Mouse (Mus musculus) erythroblast, embryonic 14.5 days (primary cell): ENCODE measurements around the gene Phkg1. TPM values are rescaled to one million over a fixed set of nuclear protein-coding genes. Genes with fewer than 3 reads are reported as not detected.
A peak's percentile ranks its signal among the peaks of the same experiment; 100 is the strongest.
"Not testable (repeated sequence)": the region's sequence is repeated elsewhere in the genome, so short reads cannot be mapped to it uniquely, and the experiment has no call there.

Experiments used
- H3K27me3 ChIP-seq: 2 replicates; pipeline ENCODE4 v1.6.1; 2012; ENCODE audit warnings: inconsistent platforms; ENCODE audit not compliant: control insufficient read depth
- H3K36me3 ChIP-seq: 2 replicates; pipeline ENCODE4 v1.6.1; 2012; ENCODE audit warnings: mild to moderate bottlenecking, inconsistent platforms; ENCODE audit not compliant: control insufficient read depth
- H3K4me1 ChIP-seq: 2 replicates; pipeline ENCODE4 v1.6.1; 2012; ENCODE audit warnings: inconsistent platforms; ENCODE audit not compliant: control insufficient read depth
- H3K4me3 ChIP-seq: replicated peaks from 2 replicates; pipeline ENCODE3; 2012; ENCODE audit warnings: moderate library complexity, mild to moderate bottlenecking, inconsistent platforms
- H3K9me3 ChIP-seq: 2 replicates; pipeline ENCODE4 v1.6.1; 2012; ENCODE audit warnings: low read length, inconsistent platforms, mixed read lengths; ENCODE audit not compliant: control insufficient read depth
- GATA1 ChIP-seq: IDR thresholded peaks from 2 replicates; pipeline ENCODE4 v1.6.1; 2012; ENCODE audit warnings: low read length, inconsistent platforms, mixed read lengths
- TAL1 ChIP-seq: IDR thresholded peaks from 3 replicates; pipeline ENCODE4 v1.6.1; 2012; ENCODE audit warnings: low read length, inconsistent platforms, mixed read lengths
- polyA plus RNA-seq: library from polyadenylated mRNA; stranded (reverse); fragments of >175 nt; gene quantifications from 2 replicates; pipeline ENCODE4 v1.2.3, GENCODE M21; 2012

Gene Phkg1
- polyA plus RNA-seq, 1 experiment, result not detected

- peak overlapping the region; percentile 81 for H3K4me3 ChIP-seq
These were observed 10.8 kb upstream of the Phkg1 start for GRCm38 (mm10) chr5:129909147-129909546.

GRCm38 (mm10) chr5:129908242-129908965, 10.1 kb upstream of the Phkg1 start, which contains the start of gene Nupr1l:
TSS of gene Nupr1l (plus strand) at chr5:129908540.
- H3K27me3 ChIP-seq, result peaks cover 17% of the 10 kb centered on the region
- TF ChIP-seq GATA1 (no peak), TAL1 (no peak)
- no peaks in the 10 kb centered on the region for H3K36me3 ChIP-seq
- H3K9me3 ChIP-seq, result no peaks in the 10 kb centered on the region
- H3K4me3 ChIP-seq, result peak within 1 kb of the TSS; percentile 81
- peaks cover 23% of the 10 kb centered on the region for H3K4me1 ChIP-seq

More at GRCm38 (mm10) chr5:129909147-129909546, 10.8 kb upstream of the Phkg1 start:
- Histone ChIP-seq H3K4me1 (peaks cover 26% of the 10 kb centered on the region), H3K36me3 (no peaks in the 10 kb centered on the region), H3K9me3 (no peaks in the 10 kb centered on the region), H3K27me3 (peaks cover 17% of the 10 kb centered on the region)
- no peak for TF ChIP-seq TAL1
- no peak for TF ChIP-seq GATA1

- peaks cover 22% of the 10 kb centered on the region for H3K4me1 ChIP-seq
- H3K9me3 ChIP-seq, result no peaks in the 10 kb centered on the region
- H3K4me3 ChIP-seq, result peak overlapping the region; percentile 81
- TF ChIP-seq GATA1 (no peak), TAL1 (no peak)
- no peaks in the 10 kb centered on the region for H3K36me3 ChIP-seq
- peaks cover 17% of the 10 kb centered on the region for H3K27me3 ChIP-seq
These were observed 9.4 kb upstream of the Phkg1 start for GRCm38 (mm10) chr5:129907775-129908174.

GRCm38 (mm10) chr5:129895198-129896088, 2.9 kb downstream of the Phkg1 start, which contains the start of gene Zbed5:
TSS of gene Zbed5 (plus strand) at chr5:129895723.
- Histone ChIP-seq H3K27me3 (0 out of 2 replicates have a peak, but pooled peaks cover 3% of the 10 kb centered on the region), H3K4me1 (peaks cover 22% of the 10 kb centered on the region), H3K9me3 (peaks cover 2% of the 10 kb centered on the region), H3K4me3 (peak within 1 kb of the TSS; percentile 60), H3K36me3 (no peaks in the 10 kb centered on the region)
- TF ChIP-seq TAL1, result no peak
- no peak for TF ChIP-seq GATA1

- not testable (repeated sequence) for H3K9me3 ChIP-seq, H3K4me3 ChIP-seq, H3K27me3 ChIP-seq, H3K36me3 ChIP-seq
- peaks cover 24% of the 10 kb centered on the region for H3K4me1 ChIP-seq
These were observed 8.0 kb downstream of the Phkg1 start for GRCm38 (mm10) chr5:129890390-129890789.

GRCm38 (mm10) chr5:129886911-129887636, 11.3 kb downstream of the Phkg1 start, which contains the start of gene Chchd2:
TSS of gene Chchd2 (minus strand) at chr5:129887470.
- Histone ChIP-seq H3K27me3 (no peaks in the 10 kb centered on the region), H3K36me3 (peaks cover 30% of the 10 kb centered on the region), H3K9me3 (peaks cover 3% of the 10 kb centered on the region), H3K4me3 (peak within 1 kb of the TSS; percentile 73), H3K4me1 (peaks cover 28% of the 10 kb centered on the region)
- peak; percentile 27; the same call in 1 of the 2 replicates for TF ChIP-seq GATA1
- no peak for TF ChIP-seq TAL1

- Histone ChIP-seq H3K9me3 (peaks cover 2% of the 10 kb centered on the region; the same call in 1 of the 2 replicates), H3K27me3 (no peaks in the 10 kb centered on the region), H3K4me1 (peaks cover 25% of the 10 kb centered on the region), H3K4me3 (peak overlapping the region; percentile 73), H3K36me3 (peaks cover 38% of the 10 kb centered on the region)
- TF ChIP-seq TAL1 (no peak), GATA1 (peak; percentile 66)
These were observed 12.1 kb downstream of the Phkg1 start for GRCm38 (mm10) chr5:129886271-129886670.

- Histone ChIP-seq H3K4me3 (no peak overlapping the region), H3K9me3 (no peaks in the 10 kb centered on the region), H3K36me3 (peaks cover 51% of the 10 kb centered on the region), H3K4me1 (peaks cover 5% of the 10 kb centered on the region), H3K27me3 (no peaks in the 10 kb centered on the region)
- TF ChIP-seq GATA1 (no peak), TAL1 (no peak)
These were observed 18.5 kb downstream of the Phkg1 start for GRCm38 (mm10) chr5:129879888-129880287.
